Mouse (Mus musculus): ENCODE measurements around the gene Fkbp9. TPM values are rescaled to one million over a fixed set of nuclear protein-coding genes. Genes with fewer than 3 reads are reported as not detected.
"Not testable (repeated sequence)": the region's sequence is repeated elsewhere in the genome, so short reads cannot be mapped to it uniquely, and the experiment has no call there.

Gene Fkbp9
- polyA plus RNA-seq, 1 experiment from 2014 or later, result 10.5 TPM

- WGBS (ENCODE audit: missing documents), result 90% methylated on average over 1 of the region's 1 CpGs
Observed at GRCm38 (mm10) chr6:56866899-56867298, 35.0 kb downstream of the Fkbp9 start.

DNA sequence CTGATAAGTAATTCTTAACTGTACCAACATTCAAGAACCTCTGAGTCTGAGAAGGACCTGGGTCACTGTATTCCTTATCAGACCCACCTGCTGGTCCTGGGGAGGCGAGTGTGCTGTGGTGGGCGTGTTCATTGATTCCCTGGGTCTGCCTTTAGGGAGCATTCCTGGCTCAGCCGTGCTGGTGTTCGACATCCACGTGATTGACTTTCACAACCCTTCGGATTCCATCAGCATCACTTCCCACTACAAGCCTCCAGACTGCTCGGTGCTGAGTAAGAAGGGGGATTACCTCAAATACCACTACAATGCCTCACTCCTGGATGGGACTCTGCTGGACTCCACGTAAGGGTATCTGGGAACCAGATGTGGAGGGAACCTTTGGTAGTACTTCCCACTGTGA is 36.7 kb downstream of the Fkbp9 start:
- Histone ChIP-seq H3K79me2 (ENCODE audit: inconsistent target) (no peaks in the 10 kb centered on the region), H3K4me3 (ENCODE audit: inconsistent target) (no peak overlapping the region), H3K27ac (no peak overlapping the region), H3K36me3 (ENCODE audit: inconsistent target) (no peaks in the 10 kb centered on the region)
- 85% methylated on average over 8 of the region's 8 CpGs for WGBS (ENCODE audit: missing documents)

More at GRCm38 (mm10) chr6:56866899-56867298, 35.0 kb downstream of the Fkbp9 start:
- H3K4me3 ChIP-seq (ENCODE audit: inconsistent target); H3K79me2 ChIP-seq (ENCODE audit: inconsistent target); H3K36me3 ChIP-seq (ENCODE audit: inconsistent target); H3K27ac ChIP-seq: not testable (repeated sequence)

GRCm38 (mm10) chr6:56870027-56870426 is 38.2 kb downstream of the Fkbp9 start:
- Histone ChIP-seq H3K4me3 (ENCODE audit: inconsistent target) (no peak overlapping the region), H3K79me2 (ENCODE audit: inconsistent target) (no peaks in the 10 kb centered on the region), H3K27ac (no peak overlapping the region), H3K36me3 (ENCODE audit: inconsistent target) (no peaks in the 10 kb centered on the region)
- WGBS (ENCODE audit: missing documents), result 58% methylated on average over 2 of the region's 2 CpGs

DNA sequence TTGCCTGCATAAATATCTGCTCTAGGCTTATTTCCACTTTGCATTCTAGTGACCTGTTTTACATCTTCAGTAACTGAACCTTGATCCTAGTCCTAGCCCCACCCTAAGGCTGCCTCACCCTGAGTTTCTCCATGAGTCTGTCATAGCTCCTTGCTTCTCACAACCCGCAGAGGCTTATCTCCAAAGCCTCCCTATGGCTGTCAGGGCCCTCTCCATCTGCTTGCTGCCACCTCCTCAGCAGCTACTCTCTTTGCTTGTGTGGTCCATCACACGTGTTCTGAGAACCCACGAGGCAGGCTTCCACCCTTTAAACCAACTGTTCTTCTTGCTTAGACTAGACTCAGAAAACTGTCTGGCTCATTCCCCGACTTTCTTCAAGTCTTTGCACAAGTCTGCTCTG is 45.0 kb downstream of the Fkbp9 start:
- Histone ChIP-seq H3K4me3 (ENCODE audit: inconsistent target) (no peak overlapping the region), H3K27ac (no peak overlapping the region), H3K79me2 (ENCODE audit: inconsistent target) (no peaks in the 10 kb centered on the region), H3K36me3 (ENCODE audit: inconsistent target) (peaks cover 4% of the 10 kb centered on the region; the same call in 1 of the 2 replicates)
- WGBS (ENCODE audit: missing documents), result 87% methylated on average over 4 of the region's 4 CpGs

DNA sequence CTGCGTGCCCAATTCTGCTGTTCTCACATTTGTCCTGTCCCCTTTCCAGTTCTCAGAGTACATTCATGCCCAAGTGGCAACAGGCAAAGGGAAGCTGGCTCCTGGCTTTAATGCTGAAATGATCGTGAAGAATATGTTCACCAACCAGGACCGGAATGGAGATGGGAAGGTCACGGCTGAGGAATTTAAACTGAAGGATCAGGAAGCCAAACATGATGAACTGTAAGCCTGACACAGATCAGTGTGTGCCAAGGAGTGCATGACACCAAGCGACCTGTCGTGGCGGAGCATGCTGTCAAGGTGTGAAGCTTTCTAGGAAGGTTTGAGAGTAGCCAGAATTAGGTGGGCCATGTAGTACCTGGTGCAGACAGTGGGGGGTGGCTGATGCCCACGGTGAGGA is 46.1 kb downstream of the Fkbp9 start:
- Histone ChIP-seq H3K4me3 (ENCODE audit: inconsistent target) (no peak overlapping the region), H3K36me3 (ENCODE audit: inconsistent target) (peaks cover 16% of the 10 kb centered on the region), H3K27ac (no peak overlapping the region), H3K79me2 (ENCODE audit: inconsistent target) (no peaks in the 10 kb centered on the region)
- WGBS (ENCODE audit: missing documents), result 96% methylated on average over 8 of the region's 8 CpGs

DNA sequence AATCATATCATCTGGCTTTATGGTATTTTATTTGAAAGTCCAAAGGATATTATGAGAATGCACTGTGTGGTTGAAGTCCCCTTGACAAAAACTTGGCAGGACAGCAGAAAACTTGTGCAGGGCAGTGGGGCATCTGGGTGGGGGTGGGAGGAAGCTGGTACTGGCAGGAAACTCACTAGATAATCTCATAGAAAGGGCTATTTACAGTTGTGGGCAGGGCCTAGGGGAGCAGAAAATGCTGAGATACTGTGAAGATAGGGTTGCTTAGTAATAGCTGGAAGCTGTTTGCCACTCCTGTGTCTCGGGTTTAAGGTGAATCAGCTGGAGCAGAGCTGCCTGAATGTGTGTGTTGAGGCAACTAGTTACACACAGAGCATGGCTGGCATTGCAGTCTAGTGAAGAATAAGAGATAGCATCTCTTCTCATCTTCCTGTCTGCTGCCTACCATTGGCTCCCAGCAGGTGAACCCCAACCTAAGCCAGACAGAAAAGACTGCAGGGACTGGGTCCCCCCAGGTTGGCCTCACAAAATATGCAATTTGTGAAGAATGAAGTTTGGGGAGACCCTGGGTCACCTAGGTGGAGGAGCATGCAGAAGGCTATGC is 47.6 kb downstream of the Fkbp9 start:
- H3K27ac ChIP-seq, result no peak overlapping the region
- H3K36me3 ChIP-seq (ENCODE audit: inconsistent target), result peaks cover 30% of the 10 kb centered on the region
- no peak overlapping the region for H3K4me3 ChIP-seq (ENCODE audit: inconsistent target)
- WGBS (ENCODE audit: missing documents), result 36% methylated on average over 1 of the region's 1 CpGs
- H3K79me2 ChIP-seq (ENCODE audit: inconsistent target), result no peaks in the 10 kb centered on the region

- peaks cover 93% of the 10 kb centered on the region for H3K36me3 ChIP-seq (ENCODE audit: inconsistent target)
- peaks cover 6% of the 10 kb centered on the region; the same call in 1 of the 2 replicates for H3K79me2 ChIP-seq (ENCODE audit: inconsistent target)
- 99% methylated on average over 6 of the region's 6 CpGs for WGBS (ENCODE audit: missing documents)
- no peak overlapping the region for H3K27ac ChIP-seq
- H3K4me3 ChIP-seq (ENCODE audit: inconsistent target), result no peak overlapping the region
Observed at GRCm38 (mm10) chr6:56888561-56888960, 56.7 kb downstream of the Fkbp9 start.

DNA sequence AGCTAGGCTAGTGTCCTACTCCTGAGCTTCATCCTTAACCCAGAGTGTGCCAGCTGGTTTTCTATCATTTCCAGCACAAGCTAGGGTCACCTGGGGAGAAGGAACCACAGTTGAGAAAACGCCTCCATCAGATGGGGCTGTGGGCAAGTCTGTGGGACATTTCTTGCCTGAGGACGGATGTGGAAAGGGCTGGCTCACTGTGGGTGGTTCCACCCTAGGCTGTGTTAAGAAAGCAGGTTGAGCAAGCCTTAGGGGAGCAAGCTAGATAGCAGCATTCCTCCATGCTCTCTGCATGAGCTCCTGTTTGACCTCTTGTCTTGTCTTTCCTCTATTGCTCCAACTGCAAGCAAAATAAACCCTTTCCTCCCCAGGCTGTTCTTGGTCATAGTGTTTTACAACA is 58.9 kb downstream of the Fkbp9 start:
- 75% methylated on average over 2 of the region's 2 CpGs for WGBS (ENCODE audit: missing documents)
- H3K36me3 ChIP-seq (ENCODE audit: inconsistent target), result peaks cover 81% of the 10 kb centered on the region
- no peak overlapping the region for H3K4me3 ChIP-seq (ENCODE audit: inconsistent target)
- peaks cover 28% of the 10 kb centered on the region for H3K79me2 ChIP-seq (ENCODE audit: inconsistent target)
- no peak overlapping the region for H3K27ac ChIP-seq

GRCm38 (mm10) chr6:56899601-56900000 is 67.7 kb downstream of the Fkbp9 start:
- Histone ChIP-seq H3K27ac (no peak overlapping the region), H3K4me3 (ENCODE audit: inconsistent target) (peak overlapping the region; percentile 44; the same call in 1 of the 2 replicates), H3K79me2 (ENCODE audit: inconsistent target) (peaks cover 96% of the 10 kb centered on the region), H3K36me3 (ENCODE audit: inconsistent target) (peaks cover 10% of the 10 kb centered on the region; the same call in 1 of the 2 replicates)
- 61% methylated on average over 3 of the region's 3 CpGs for WGBS (ENCODE audit: missing documents)

DNA sequence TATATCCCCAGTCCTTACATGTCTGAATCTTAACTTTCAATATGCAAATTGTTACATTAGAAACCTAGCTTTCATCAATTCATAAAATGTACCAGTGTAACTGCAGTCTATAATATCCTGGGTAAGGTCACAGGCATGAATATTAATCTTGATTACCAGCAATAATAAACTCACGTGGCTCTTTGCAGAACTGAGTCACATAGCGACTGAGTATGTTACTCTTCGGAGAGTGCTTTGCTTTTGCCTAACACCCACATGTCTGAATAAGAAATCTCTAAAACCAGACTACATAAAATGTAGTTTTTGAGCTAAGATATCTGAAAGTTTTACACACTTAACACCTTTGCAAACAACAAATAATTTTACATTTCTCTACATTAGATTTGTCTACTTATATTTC is 69.5 kb downstream of the Fkbp9 start:
- Histone ChIP-seq H3K79me2 (ENCODE audit: inconsistent target) (peaks cover 96% of the 10 kb centered on the region), H3K4me3 (ENCODE audit: inconsistent target) (peak overlapping the region; percentile 44), H3K27ac (peak overlapping the region; percentile 51), H3K36me3 (ENCODE audit: inconsistent target) (peaks cover 6% of the 10 kb centered on the region; the same call in 1 of the 2 replicates)
- WGBS (ENCODE audit: missing documents), result 14% methylated on average over 3 of the region's 3 CpGs

- Histone ChIP-seq H3K27ac (peak overlapping the region; percentile 51), H3K79me2 (ENCODE audit: inconsistent target) (peaks cover 96% of the 10 kb centered on the region), H3K4me3 (ENCODE audit: inconsistent target) (peak overlapping the region; percentile 44), H3K36me3 (ENCODE audit: inconsistent target) (peaks cover 6% of the 10 kb centered on the region; the same call in 1 of the 2 replicates)
- WGBS (ENCODE audit: missing documents), result 4% methylated on average over 12 of the region's 12 CpGs
Observed at GRCm38 (mm10) chr6:56901824-56902386, 70.0 kb downstream of the Fkbp9 start.

GRCm38 (mm10) chr6:56902606-56903520 is 71.0 kb downstream of the Fkbp9 start:
- Histone ChIP-seq H3K27ac (0 out of 2 replicates have a peak overlapping the region, but pooled peaks have one; percentile 51), H3K4me3 (ENCODE audit: inconsistent target) (no peak overlapping the region), H3K36me3 (ENCODE audit: inconsistent target) (no peaks in the 10 kb centered on the region), H3K79me2 (ENCODE audit: inconsistent target) (peaks cover 87% of the 10 kb centered on the region)
- over 99% methylated on average over 7 of the region's 7 CpGs for WGBS (ENCODE audit: missing documents)

DNA sequence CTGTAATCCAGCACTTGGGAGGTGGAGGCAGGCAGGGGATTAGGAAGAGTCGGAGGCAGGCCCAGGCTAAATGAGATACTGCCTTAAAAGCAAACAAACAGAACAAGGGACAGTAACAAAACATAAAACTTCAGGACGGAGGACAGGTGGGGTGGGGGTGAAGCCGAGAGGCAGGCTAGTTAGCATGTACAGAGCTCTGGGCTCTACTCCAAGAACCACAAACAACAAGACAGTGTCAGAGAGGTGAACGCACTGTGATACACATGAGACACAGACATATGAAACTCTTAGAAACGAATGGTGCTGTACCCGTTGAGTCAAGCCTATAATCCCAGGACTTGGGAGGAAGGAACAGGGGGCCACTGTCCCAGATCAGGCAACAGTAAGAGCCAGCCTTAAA is 72.0 kb downstream of the Fkbp9 start:
- no peak overlapping the region for H3K4me3 ChIP-seq (ENCODE audit: inconsistent target)
- 74% methylated on average over 6 of the region's 6 CpGs for WGBS (ENCODE audit: missing documents)
- peaks cover 77% of the 10 kb centered on the region for H3K79me2 ChIP-seq (ENCODE audit: inconsistent target)
- no peaks in the 10 kb centered on the region for H3K36me3 ChIP-seq (ENCODE audit: inconsistent target)
- no peak overlapping the region for H3K27ac ChIP-seq

- WGBS (ENCODE audit: missing documents), result 100% methylated on average over 1 of the region's 1 CpGs
- Histone ChIP-seq H3K4me3 (ENCODE audit: inconsistent target) (no peak overlapping the region), H3K36me3 (ENCODE audit: inconsistent target) (no peaks in the 10 kb centered on the region), H3K27ac (no peak overlapping the region), H3K79me2 (ENCODE audit: inconsistent target) (peaks cover 72% of the 10 kb centered on the region)
Observed at GRCm38 (mm10) chr6:56904330-56904729, 72.5 kb downstream of the Fkbp9 start.

GRCm38 (mm10) chr6:56904982-56905381 is 73.1 kb downstream of the Fkbp9 start:
- WGBS (ENCODE audit: missing documents), result 89% methylated on average over 2 of the region's 2 CpGs
- H3K27ac ChIP-seq, result no peak overlapping the region
- H3K36me3 ChIP-seq (ENCODE audit: inconsistent target), result no peaks in the 10 kb centered on the region

More at GRCm38 (mm10) chr6:56904982-56905381, 73.1 kb downstream of the Fkbp9 start:
- H3K4me3 ChIP-seq (ENCODE audit: inconsistent target), result no peak overlapping the region
- peaks cover 66% of the 10 kb centered on the region for H3K79me2 ChIP-seq (ENCODE audit: inconsistent target)

All from macrophage (primary cell).